In genomic region chr7:25904066-25904465, GRCm38 (mm10) we compare ENCODE assay signal across 10 mouse cellular contexts. TPM values are rescaled to one million over a fixed set of nuclear protein-coding genes. Genes with fewer than 3 reads are reported as not detected.
DNase-seq lines count a peak whose midpoint lies in the region; ATAC-seq and TF ChIP-seq lines count a peak whose summit lies in the region.
"Had no signal": no experiment of that assay in that cellular context is flagged by ENCODE, and none has a peak within 500 bp of the region (broad histone marks: within the 10 kb centered on the region; RNA-seq: fewer than 3 reads in every experiment).

No protein-coding gene starts in this region.

- no peak overlapping the region for H3K9ac ChIP-seq in midbrain, postnatal 0 days (replicated peaks; ENCODE audit: low read length, poor library complexity, severe bottlenecking)
- no peak overlapping the region for H3K9ac ChIP-seq in midbrain, embryonic 14.5 days (replicated peaks; ENCODE audit: low read length)

- ATAC-seq in midbrain, postnatal 0 days (ENCODE audit: low FRiP score) = no peak
- ATAC-seq in midbrain, embryonic 14.5 days (ENCODE audit: low FRiP score, low TSS enrichment) = no peak
- ATAC-seq: hindbrain, embryonic 16.5 days had no signal

- no peaks in the 10 kb centered on the region for H3K27me3 ChIP-seq in midbrain, postnatal 0 days (ENCODE audit: insufficient read depth, low read length)
- H3K27me3 ChIP-seq in midbrain, embryonic 14.5 days (ENCODE audit: control insufficient read depth, insufficient read depth, low read length) = no peaks in the 10 kb centered on the region

- 0 out of 2 replicates have a peak, but pooled peaks cover 3% of the 10 kb centered on the region for H3K9me3 ChIP-seq in midbrain, postnatal 0 days (ENCODE audit: low read length)
- 0 out of 2 replicates have a peak, but pooled peaks cover 2% of the 10 kb centered on the region for H3K9me3 ChIP-seq in midbrain, embryonic 14.5 days (ENCODE audit: control insufficient read depth, low read length)

- DNase-seq in midbrain, postnatal 0 days (ENCODE audit: low spot score) = peak; percentile 3
- no peak for DNase-seq in midbrain, embryonic 14.5 days
- DNase-seq in WW6 (ENCODE audit: low read depth, low spot score) = peak; percentile 69
- DNase-seq in kidney, postnatal 14 days = peak; percentile 16
- peak; percentile 70 for DNase-seq in testis, postnatal 10 days (ENCODE audit: low spot score)
- DNase-seq in left cerebral cortex, adult 11 months (ENCODE audit: low spot score) = no peak
- no peak for DNase-seq in gastrocnemius, postnatal 4 days (ENCODE audit: low spot score in 2 of 2)

- H3K4me1 ChIP-seq in midbrain, postnatal 0 days (ENCODE audit: insufficient read depth, low read length) = no peaks in the 10 kb centered on the region
- H3K4me1 ChIP-seq in midbrain, embryonic 14.5 days (ENCODE audit: control insufficient read depth, insufficient read depth, low read length) = no peaks in the 10 kb centered on the region

- H3K36me3 ChIP-seq in midbrain, postnatal 0 days (ENCODE audit: insufficient read depth, low read length) = no peaks in the 10 kb centered on the region
- H3K36me3 ChIP-seq in midbrain, embryonic 14.5 days (ENCODE audit: control insufficient read depth, insufficient read depth, low read length) = no peaks in the 10 kb centered on the region

- WGBS in midbrain, postnatal 0 days = 51% methylated on average over 3 of the region's 3 CpGs
- WGBS in midbrain, embryonic 14.5 days = 51% methylated on average over 3 of the region's 3 CpGs

- no peak overlapping the region for H3K4me2 ChIP-seq in midbrain, postnatal 0 days (ENCODE audit: low read depth, low read length, poor library complexity, severe bottlenecking)
- H3K4me2 ChIP-seq in midbrain, embryonic 14.5 days (ENCODE audit: low read length) = no peak overlapping the region

- H3K27ac ChIP-seq in midbrain, postnatal 0 days (ENCODE audit: low read depth, low read length) = no peak overlapping the region
- H3K27ac ChIP-seq in midbrain, embryonic 14.5 days (replicated peaks; ENCODE audit: low read depth, low read length) = no peak overlapping the region

- TF ChIP-seq CTCF in midbrain, postnatal 0 days (IDR thresholded peaks at IDR 0.05) = peak; percentile 52

- no peak overlapping the region for H3K4me3 ChIP-seq in midbrain, postnatal 0 days (ENCODE audit: low read depth, low read length)
- H3K4me3 ChIP-seq in midbrain, embryonic 14.5 days (replicated peaks; ENCODE audit: low read depth, low read length) = no peak overlapping the region
- H3K4me3 ChIP-seq: myocyte had no signal

RNA-seq across cellular contexts. Expression of gene Cyp2b10, which starts 6.6 kb away (rescaled TPM):
- not detected in 2 replicates for total RNA-seq in midbrain, postnatal 0 days (2014; rRNA removed)
- not detected in 2 replicates for polyA plus RNA-seq in midbrain, postnatal 0 days (2015; fragmentation: Nextera tagmentation; extraction: Ambion mirVana)
- not detected in 2 replicates for polyA plus RNA-seq in midbrain, embryonic 14.5 days (2014; fragmentation: Nextera tagmentation; extraction: Ambion mirVana)
- total RNA-seq in gastrocnemius, postnatal 4 days (2021) = not detected
- polyA plus RNA-seq: embryonic facial prominence, embryonic 14.5 days; hindbrain, embryonic 16.5 days had no signal

Comparison
In these comparisons a context has a peak if more than half of its experiments do, and no peak if none do; other contexts are left out.
1. DNase-seq: peak in midbrain, postnatal 0 days (single experiment), WW6 (single experiment), kidney, postnatal 14 days (single experiment) and testis, postnatal 10 days (single experiment); none in midbrain, embryonic 14.5 days (single experiment), left cerebral cortex, adult 11 months (single experiment) and gastrocnemius, postnatal 4 days (0 of 2).